Mouse (Mus musculus): ENCODE results near the gene Map6. TPM values are rescaled to one million over a fixed set of nuclear protein-coding genes. Genes with fewer than 3 reads are reported as not detected.

The Map6 gene
- polyA plus RNA-seq, 1 experiment from 2014 or later = 2.0 TPM

GRCm38 (mm10) chr7:99290925-99291324 is 23.7 kb downstream of the Map6 start:
- ATAC-seq (replicated peaks; ENCODE audit: insufficient number of reproducible peaks, low FRiP score, low TSS enrichment) = no peak

GRCm38 (mm10) chr7:99294198-99294780 is 27.0 kb downstream of the Map6 start:
- Histone ChIP-seq H3K9ac (ENCODE audit: low read depth, low read length) (no peak overlapping the region), H3K4me3 (ENCODE audit: low read depth, low read length) (no peak overlapping the region), H3K9me3 (replicated peaks; ENCODE audit: control insufficient read depth, low read length) (no peaks in the 10 kb centered on the region), H3K27me3 (ENCODE audit: control insufficient read depth, insufficient read depth, low read length) (no peaks in the 10 kb centered on the region), H3K4me1 (ENCODE audit: control insufficient read depth, insufficient read depth, low read length) (peaks cover 8% of the 10 kb centered on the region; the same call in 1 of the 2 replicates), H3K36me3 (ENCODE audit: control insufficient read depth, insufficient read depth, low read length) (no peaks in the 10 kb centered on the region), H3K27ac (ENCODE audit: low read depth, low read length) (no peak overlapping the region), H3K4me2 (no peak overlapping the region)
- 75% methylated on average over 2 of the region's 2 CpGs for WGBS (ENCODE audit: insufficient replicate concordance)
- no peak for ATAC-seq (replicated peaks; ENCODE audit: insufficient number of reproducible peaks, low FRiP score, low TSS enrichment)

More at GRCm38 (mm10) chr7:99290925-99291324, 23.7 kb downstream of the Map6 start:
- H3K4me3 ChIP-seq (ENCODE audit: low read depth, low read length) = no peak overlapping the region
- H3K9me3 ChIP-seq (replicated peaks; ENCODE audit: control insufficient read depth, low read length) = no peaks in the 10 kb centered on the region
- 54% methylated on average over 6 of the region's 6 CpGs for WGBS (ENCODE audit: insufficient replicate concordance)
- peaks cover 8% of the 10 kb centered on the region; the same call in 1 of the 2 replicates for H3K4me1 ChIP-seq (ENCODE audit: control insufficient read depth, insufficient read depth, low read length)
- no peaks in the 10 kb centered on the region for H3K27me3 ChIP-seq (ENCODE audit: control insufficient read depth, insufficient read depth, low read length)
- H3K9ac ChIP-seq (ENCODE audit: low read depth, low read length) = no peak overlapping the region
- H3K36me3 ChIP-seq (ENCODE audit: control insufficient read depth, insufficient read depth, low read length) = no peaks in the 10 kb centered on the region
- H3K27ac ChIP-seq (ENCODE audit: low read depth, low read length) = no peak overlapping the region
- H3K4me2 ChIP-seq = no peak overlapping the region

GRCm38 (mm10) chr7:99295104-99295503 is 27.9 kb downstream of the Map6 start:
- no peak for ATAC-seq (replicated peaks; ENCODE audit: insufficient number of reproducible peaks, low FRiP score, low TSS enrichment)
- Histone ChIP-seq H3K36me3 (ENCODE audit: control insufficient read depth, insufficient read depth, low read length) (no peaks in the 10 kb centered on the region), H3K4me3 (ENCODE audit: low read depth, low read length) (no peak overlapping the region), H3K27ac (ENCODE audit: low read depth, low read length) (no peak overlapping the region), H3K9me3 (replicated peaks; ENCODE audit: control insufficient read depth, low read length) (no peaks in the 10 kb centered on the region), H3K9ac (ENCODE audit: low read depth, low read length) (no peak overlapping the region), H3K4me2 (no peak overlapping the region), H3K27me3 (ENCODE audit: control insufficient read depth, insufficient read depth, low read length) (no peaks in the 10 kb centered on the region), H3K4me1 (ENCODE audit: control insufficient read depth, insufficient read depth, low read length) (peaks cover 7% of the 10 kb centered on the region; the same call in 1 of the 2 replicates)
- 66% methylated on average over 8 of the region's 8 CpGs for WGBS (ENCODE audit: insufficient replicate concordance)

DNA sequence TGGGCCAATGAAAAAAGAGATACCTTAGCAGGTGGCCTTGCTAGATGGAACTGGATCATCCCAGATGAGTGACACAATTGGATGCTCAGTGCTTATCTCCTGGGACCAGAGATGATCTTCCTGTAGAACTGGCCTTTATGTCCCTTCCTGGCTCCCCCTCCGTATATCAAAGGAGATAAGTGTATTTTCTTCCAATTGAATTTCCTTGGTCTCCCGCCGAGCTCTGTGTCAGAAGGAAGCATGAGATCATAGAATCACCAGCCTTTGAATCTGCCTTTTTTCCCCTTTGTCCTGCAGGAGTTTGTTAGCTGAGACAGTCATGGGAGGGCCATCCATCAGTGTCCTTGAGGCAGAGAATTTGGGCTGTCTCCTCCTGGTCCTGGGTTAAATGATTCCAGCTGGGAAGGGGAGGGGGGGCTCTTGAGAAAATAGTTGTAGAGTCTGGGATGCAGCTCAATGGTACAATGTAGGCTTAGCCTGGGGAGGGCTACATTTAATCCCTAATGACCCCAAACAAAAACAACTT is 33.5 kb downstream of the Map6 start:
- 35% methylated on average over 3 of the region's 3 CpGs for WGBS (ENCODE audit: insufficient replicate concordance)

GRCm38 (mm10) chr7:99304029-99304428 is 36.8 kb downstream of the Map6 start:
- Histone ChIP-seq H3K27ac (ENCODE audit: low read depth, low read length) (no peak overlapping the region), H3K9me3 (replicated peaks; ENCODE audit: control insufficient read depth, low read length) (no peaks in the 10 kb centered on the region), H3K27me3 (ENCODE audit: control insufficient read depth, insufficient read depth, low read length) (no peaks in the 10 kb centered on the region; the same call in 1 of the 2 replicates), H3K36me3 (ENCODE audit: control insufficient read depth, insufficient read depth, low read length) (no peaks in the 10 kb centered on the region; the same call in 1 of the 2 replicates), H3K4me1 (ENCODE audit: control insufficient read depth, insufficient read depth, low read length) (peaks cover 12% of the 10 kb centered on the region), H3K9ac (ENCODE audit: low read depth, low read length) (no peak overlapping the region), H3K4me3 (ENCODE audit: low read depth, low read length) (no peak overlapping the region), H3K4me2 (no peak overlapping the region)
- no peak for ATAC-seq (replicated peaks; ENCODE audit: insufficient number of reproducible peaks, low FRiP score, low TSS enrichment)
- 49% methylated on average over 6 of the region's 6 CpGs for WGBS (ENCODE audit: insufficient replicate concordance)

More for the DNA sequence above, 33.5 kb downstream of the Map6 start:
- no peak overlapping the region for H3K9ac ChIP-seq (ENCODE audit: low read depth, low read length)
- H3K4me3 ChIP-seq (ENCODE audit: low read depth, low read length) = no peak overlapping the region
- no peak overlapping the region for H3K4me2 ChIP-seq
- H3K36me3 ChIP-seq (ENCODE audit: control insufficient read depth, insufficient read depth, low read length) = no peaks in the 10 kb centered on the region; the same call in 1 of the 2 replicates
- H3K4me1 ChIP-seq (ENCODE audit: control insufficient read depth, insufficient read depth, low read length) = no peaks in the 10 kb centered on the region
- no peak overlapping the region for H3K27ac ChIP-seq (ENCODE audit: low read depth, low read length)
- no peaks in the 10 kb centered on the region for H3K27me3 ChIP-seq (ENCODE audit: control insufficient read depth, insufficient read depth, low read length)
- no peak for ATAC-seq (replicated peaks; ENCODE audit: insufficient number of reproducible peaks, low FRiP score, low TSS enrichment)
- no peaks in the 10 kb centered on the region for H3K9me3 ChIP-seq (replicated peaks; ENCODE audit: control insufficient read depth, low read length)

DNA sequence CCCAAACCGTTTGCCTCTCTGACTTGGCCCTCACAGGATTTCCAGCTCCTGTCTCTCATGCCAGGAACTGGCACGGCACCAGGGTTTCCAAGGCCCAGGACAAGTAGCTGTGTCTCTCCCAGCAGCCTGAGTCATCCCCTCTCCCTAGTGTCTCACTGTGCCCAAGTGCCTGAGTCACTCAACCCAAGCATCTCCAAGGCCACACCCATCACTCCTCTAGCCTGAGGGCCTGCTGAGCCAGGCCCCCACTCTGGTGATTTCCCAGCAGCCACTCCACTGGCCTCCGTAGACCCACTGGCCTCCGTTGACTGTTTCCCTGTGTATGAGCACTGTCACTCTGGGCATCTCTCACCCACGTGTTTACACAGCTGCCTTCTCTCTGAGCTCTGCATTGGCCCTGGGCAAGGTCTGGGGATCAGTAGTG is 37.7 kb downstream of the Map6 start:
- no peaks in the 10 kb centered on the region; the same call in 1 of the 2 replicates for H3K36me3 ChIP-seq (ENCODE audit: control insufficient read depth, insufficient read depth, low read length)
- H3K4me1 ChIP-seq (ENCODE audit: control insufficient read depth, insufficient read depth, low read length) = peaks cover 12% of the 10 kb centered on the region
- H3K27ac ChIP-seq (ENCODE audit: low read depth, low read length) = no peak overlapping the region
- no peak for ATAC-seq (replicated peaks; ENCODE audit: insufficient number of reproducible peaks, low FRiP score, low TSS enrichment)
- H3K4me3 ChIP-seq (ENCODE audit: low read depth, low read length) = no peak overlapping the region
- no peak overlapping the region for H3K4me2 ChIP-seq
- H3K9me3 ChIP-seq (replicated peaks; ENCODE audit: control insufficient read depth, low read length) = no peaks in the 10 kb centered on the region
- H3K9ac ChIP-seq (ENCODE audit: low read depth, low read length) = no peak overlapping the region
- H3K27me3 ChIP-seq (ENCODE audit: control insufficient read depth, insufficient read depth, low read length) = no peaks in the 10 kb centered on the region; the same call in 1 of the 2 replicates
- 57% methylated on average over 5 of the region's 5 CpGs for WGBS (ENCODE audit: insufficient replicate concordance)

- ATAC-seq (replicated peaks; ENCODE audit: insufficient number of reproducible peaks, low FRiP score, low TSS enrichment) = no peak
- Histone ChIP-seq H3K27me3 (ENCODE audit: control insufficient read depth, insufficient read depth, low read length) (no peaks in the 10 kb centered on the region; the same call in 1 of the 2 replicates), H3K36me3 (ENCODE audit: control insufficient read depth, insufficient read depth, low read length) (no peaks in the 10 kb centered on the region; the same call in 1 of the 2 replicates), H3K4me1 (ENCODE audit: control insufficient read depth, insufficient read depth, low read length) (peaks cover 12% of the 10 kb centered on the region), H3K9me3 (replicated peaks; ENCODE audit: control insufficient read depth, low read length) (no peaks in the 10 kb centered on the region), H3K9ac (ENCODE audit: low read depth, low read length) (no peak overlapping the region), H3K27ac (ENCODE audit: low read depth, low read length) (no peak overlapping the region), H3K4me3 (ENCODE audit: low read depth, low read length) (no peak overlapping the region), H3K4me2 (no peak overlapping the region)
- 86% methylated on average over 4 of the region's 4 CpGs for WGBS (ENCODE audit: insufficient replicate concordance)
Measured at GRCm38 (mm10) chr7:99305688-99306087, 38.4 kb downstream of the Map6 start.

- WGBS (ENCODE audit: insufficient replicate concordance) = 25% methylated on average over 3 of the region's 3 CpGs
- no peak for ATAC-seq (replicated peaks; ENCODE audit: insufficient number of reproducible peaks, low FRiP score, low TSS enrichment)
Measured at GRCm38 (mm10) chr7:99306640-99307039, 39.4 kb downstream of the Map6 start.

More at GRCm38 (mm10) chr7:99306640-99307039, 39.4 kb downstream of the Map6 start:
- Histone ChIP-seq H3K27me3 (ENCODE audit: control insufficient read depth, insufficient read depth, low read length) (no peaks in the 10 kb centered on the region; the same call in 1 of the 2 replicates), H3K9me3 (replicated peaks; ENCODE audit: control insufficient read depth, low read length) (no peaks in the 10 kb centered on the region), H3K9ac (ENCODE audit: low read depth, low read length) (no peak overlapping the region), H3K27ac (ENCODE audit: low read depth, low read length) (no peak overlapping the region), H3K36me3 (ENCODE audit: control insufficient read depth, insufficient read depth, low read length) (no peaks in the 10 kb centered on the region; the same call in 1 of the 2 replicates), H3K4me2 (no peak overlapping the region), H3K4me3 (ENCODE audit: low read depth, low read length) (no peak overlapping the region), H3K4me1 (ENCODE audit: control insufficient read depth, insufficient read depth, low read length) (peaks cover 12% of the 10 kb centered on the region)
